Mouse (Mus musculus) stomach, postnatal 0 days (tissue): ENCODE measurements around the gene Arhgap30. TPM values are rescaled to one million over a fixed set of nuclear protein-coding genes. Genes with fewer than 3 reads are reported as not detected.

Experiments used
- ATAC-seq: fragments of 200-750 bp; cut with Nextera tagmentation; 2 replicates; pipeline ENCODE4 v1.8.0; 2017; ENCODE audit not compliant: low FRiP score, low TSS enrichment
- DNase-seq: peaks from one replicate; pipeline ENCODE4 v3.0.0-alpha.2; 2016; ENCODE audit warnings: low spot score
- H3K27ac ChIP-seq: fragments of 300-500 bp; sonication (generic); replicated peaks from 2 replicates; pipeline ENCODE4 v1.5.1; 2014; ENCODE audit warnings: mild to moderate bottlenecking, control low read depth
- H3K27me3 ChIP-seq: fragments of 300-500 bp; sonication (generic); 2 replicates; pipeline ENCODE4 v1.6.1; 2014; ENCODE audit warnings: low read length; ENCODE audit not compliant: control insufficient read depth, insufficient read depth
- H3K36me3 ChIP-seq: fragments of 300-500 bp; sonication (generic); 2 replicates; pipeline ENCODE4 v1.6.1; 2014; ENCODE audit warnings: low read length, mixed read lengths; ENCODE audit not compliant: control insufficient read depth, insufficient read depth
- H3K4me1 ChIP-seq: fragments of 300-500 bp; sonication (generic); replicated peaks from 2 replicates; pipeline ENCODE4 v1.6.1; 2014; ENCODE audit warnings: antibody characterized with exemption; ENCODE audit not compliant: control insufficient read depth, insufficient read depth
- H3K4me2 ChIP-seq: fragments of 300-500 bp; sonication (generic); replicated peaks from 2 replicates; pipeline ENCODE4 v1.6.1; 2014; ENCODE audit warnings: low read depth, mild to moderate bottlenecking, control low read depth, moderate library complexity
- H3K4me3 ChIP-seq: fragments of 300-500 bp; sonication (generic); 2 replicates; pipeline ENCODE4 v1.5.1; 2014; ENCODE audit warnings: low read depth, low read length, control low read depth
- H3K9ac ChIP-seq: fragments of 300-500 bp; sonication (generic); 2 replicates; pipeline ENCODE4 v1.6.1; 2014; ENCODE audit warnings: mild to moderate bottlenecking, low read length, control low read depth, mixed read lengths
- H3K9me3 ChIP-seq: fragments of 300-500 bp; sonication (generic); 2 replicates; pipeline ENCODE4 v1.6.1; 2016; ENCODE audit warnings: low read length; ENCODE audit not compliant: control insufficient read depth
- CTCF ChIP-seq: IDR thresholded peaks from 2 replicates; pipeline ENCODE4 v1.5.1; 2016; ENCODE audit warnings: antibody characterized with exemption, low read depth, mild to moderate bottlenecking, moderate library complexity
- EP300 ChIP-seq: optimal IDR thresholded peaks from 2 replicates; pipeline ENCODE3; 2016; ENCODE audit warnings: antibody characterized with exemption
- WGBS: fragments of 180-500 bp; shearing (Covaris S2); extraction: QIAGEN DNeasy Blood & Tissue Kit; methylation state at CpG from one replicate; pipeline ENCODE4 v1.1.7; 2014; 5-methylcytosine and 5-hydroxymethylcytosine counted together
- polyA plus RNA-seq: library from polyadenylated mRNA; unstranded; fragments of >200 nt; fragmentation: Nextera tagmentation; extraction: Ambion mirVana; gene quantifications from 2 replicates; pipeline ENCODE4 v1.2.1, GENCODE M21; 2015

Arhgap30 gene
- polyA plus RNA-seq, 1 experiment from 2014 or later = 1.2 TPM

- Histone ChIP-seq H3K4me3 (no peak overlapping the region), H3K9ac (no peak overlapping the region), H3K4me1 (no peaks in the 10 kb centered on the region; the same call in 1 of the 2 replicates), H3K27ac (peak overlapping the region; percentile 49; the same call in 1 of the 2 replicates), H3K9me3 (no peaks in the 10 kb centered on the region), H3K36me3 (no peaks in the 10 kb centered on the region), H3K4me2 (no peak overlapping the region), H3K27me3 (no peaks in the 10 kb centered on the region)
- WGBS = 45% methylated on average over 5 of the region's 5 CpGs
- TF ChIP-seq EP300 (no peak), CTCF (no peak)
- DNase-seq = no peak
- 0 out of 2 replicates have a peak, but pooled peaks have one; percentile 27 for ATAC-seq
Observed at GRCm38 (mm10) chr1:171452522-171452921, 63.8 kb downstream of the Arhgap30 start.

- no peaks in the 10 kb centered on the region for H3K27me3 ChIP-seq
- H3K9ac ChIP-seq = no peak overlapping the region
- peak; percentile 56 for ATAC-seq
- H3K36me3 ChIP-seq = no peaks in the 10 kb centered on the region
- DNase-seq = no peak
- no peaks in the 10 kb centered on the region; the same call in 1 of the 2 replicates for H3K4me1 ChIP-seq
- no peaks in the 10 kb centered on the region for H3K9me3 ChIP-seq
- no peak overlapping the region for H3K4me3 ChIP-seq
- peak overlapping the region; percentile 49; the same call in 1 of the 2 replicates for H3K27ac ChIP-seq
- no peak overlapping the region for H3K4me2 ChIP-seq
- TF ChIP-seq EP300 (no peak), CTCF (no peak)
- 67% methylated on average over 5 of the region's 5 CpGs for WGBS
Observed at GRCm38 (mm10) chr1:171452923-171453322, 64.2 kb downstream of the Arhgap30 start.

- no peaks in the 10 kb centered on the region for H3K36me3 ChIP-seq
- peak; percentile 40 for TF ChIP-seq CTCF
- TF ChIP-seq EP300 = no peak
- no peak overlapping the region for H3K9ac ChIP-seq
- H3K27ac ChIP-seq = no peak overlapping the region
- 83% methylated on average over 6 of the region's 6 CpGs for WGBS
- ATAC-seq (no peak), DNase-seq (no peak)
- H3K4me2 ChIP-seq = no peak overlapping the region
- no peak overlapping the region for H3K4me3 ChIP-seq
- no peaks in the 10 kb centered on the region for H3K9me3 ChIP-seq
- H3K4me1 ChIP-seq = no peaks in the 10 kb centered on the region; the same call in 1 of the 2 replicates
- H3K27me3 ChIP-seq = no peaks in the 10 kb centered on the region
Observed at GRCm38 (mm10) chr1:171454926-171455325, 66.2 kb downstream of the Arhgap30 start.

- no peak overlapping the region for H3K4me3 ChIP-seq
- H3K27ac ChIP-seq = no peak overlapping the region
- DNase-seq (no peak), ATAC-seq (peak; percentile 46; the same call in 1 of the 2 replicates)
- H3K36me3 ChIP-seq = peaks cover 5% of the 10 kb centered on the region; the same call in 1 of the 2 replicates
- no peaks in the 10 kb centered on the region for H3K4me1 ChIP-seq
- TF ChIP-seq CTCF (no peak), EP300 (no peak)
- no peak overlapping the region for H3K4me2 ChIP-seq
- 84% methylated on average over 1 of the region's 1 CpGs for WGBS
- no peaks in the 10 kb centered on the region for H3K27me3 ChIP-seq
- no peak overlapping the region for H3K9ac ChIP-seq
- H3K9me3 ChIP-seq = no peaks in the 10 kb centered on the region
Observed at GRCm38 (mm10) chr1:171457568-171457967, 68.8 kb downstream of the Arhgap30 start.

GRCm38 (mm10) chr1:171459791-171460190 is 71.0 kb downstream of the Arhgap30 start:
- Histone ChIP-seq H3K36me3 (peaks cover 5% of the 10 kb centered on the region; the same call in 1 of the 2 replicates), H3K9me3 (no peaks in the 10 kb centered on the region), H3K27me3 (no peaks in the 10 kb centered on the region), H3K9ac (no peak overlapping the region), H3K4me3 (no peak overlapping the region), H3K27ac (no peak overlapping the region), H3K4me1 (no peaks in the 10 kb centered on the region), H3K4me2 (no peak overlapping the region)
- WGBS = 46% methylated on average over 5 of the region's 5 CpGs
- ATAC-seq (no peak), DNase-seq (no peak)
- TF ChIP-seq CTCF (no peak), EP300 (no peak)

Other genes starting within 250 kb of the Arhgap30 start
- 238 and 277 TPM in 2 replicates for gene Sdhc, start 238.4 kb upstream of the Arhgap30 start, polyA plus RNA-seq
- gene Mpz, start 238.2 kb upstream of the Arhgap30 start, polyA plus RNA-seq = 1.5 and 2.7 TPM in 2 replicates
- gene Pcp4l1, start 192.7 kb upstream of the Arhgap30 start, polyA plus RNA-seq = 42.2 and 44.5 TPM in 2 replicates
- 0.19 and 0.25 TPM in 2 replicates for gene Nr1i3, start 175.0 kb upstream of the Arhgap30 start, polyA plus RNA-seq
- gene Tomm40l, start 166.4 kb upstream of the Arhgap30 start, polyA plus RNA-seq = 19.6 and 20.5 TPM in 2 replicates
- gene Apoa2, start 163.9 kb upstream of the Arhgap30 start, polyA plus RNA-seq = 26.3 and 49.4 TPM in 2 replicates
- 51.3 and 59.4 TPM in 2 replicates for gene Fcer1g, start 154.6 kb upstream of the Arhgap30 start, polyA plus RNA-seq
- 3.5 and 3.9 TPM in 2 replicates for gene Adamts4, start 138.5 kb upstream of the Arhgap30 start, polyA plus RNA-seq
- 210 and 218 TPM in 2 replicates for gene Ndufs2, start 137.6 kb upstream of the Arhgap30 start, polyA plus RNA-seq
- 32.9 and 34.2 TPM in 2 replicates for gene B4galt3, start 118.6 kb upstream of the Arhgap30 start, polyA plus RNA-seq
- gene Ppox, start 107.8 kb upstream of the Arhgap30 start, polyA plus RNA-seq = 16.8 and 21.3 TPM in 2 replicates
- 25.0 and 26.4 TPM in 2 replicates for gene Usp21, start 101.0 kb upstream of the Arhgap30 start, polyA plus RNA-seq
- 134 and 135 TPM in 2 replicates for gene Ufc1, start 93.9 kb upstream of the Arhgap30 start, polyA plus RNA-seq
- 32.8 and 36.3 TPM in 2 replicates for gene Dedd, start 59.8 kb upstream of the Arhgap30 start, polyA plus RNA-seq
- gene Nit1, start 43.3 kb upstream of the Arhgap30 start, polyA plus RNA-seq = 41.7 and 41.8 TPM in 2 replicates
- gene Pfdn2, start 43.3 kb upstream of the Arhgap30 start, polyA plus RNA-seq = 68.8 and 71.1 TPM in 2 replicates
- 0.86 and 1.2 TPM in 2 replicates for gene Klhdc9, start 28.2 kb upstream of the Arhgap30 start, polyA plus RNA-seq
- 45.5 and 48.2 TPM in 2 replicates for gene Nectin4, start 18.9 kb upstream of the Arhgap30 start, polyA plus RNA-seq
- 39.1 and 41.6 TPM in 2 replicates for gene Usf1, start 22.4 kb downstream of the Arhgap30 start, polyA plus RNA-seq
- 3.7 and 3.8 TPM in 2 replicates for gene Tstd1, start 29.9 kb downstream of the Arhgap30 start, polyA plus RNA-seq
- 95.8 and 113 TPM in 2 replicates for gene F11r, start 48.6 kb downstream of the Arhgap30 start, polyA plus RNA-seq
- 11.1 and 11.2 TPM in 2 replicates for gene Alyref2, start 114.5 kb downstream of the Arhgap30 start, polyA plus RNA-seq
- 0.25 and 0.33 TPM in 2 replicates for gene Itln1, start 146.3 kb downstream of the Arhgap30 start, polyA plus RNA-seq
- gene Cd244a, start 170.2 kb downstream of the Arhgap30 start, polyA plus RNA-seq = 0.21 and 0.33 TPM in 2 replicates
- 0.13 and 0.18 TPM in 2 replicates for gene Ly9, start 218.5 kb downstream of the Arhgap30 start, polyA plus RNA-seq